Mouse (Mus musculus) CH12.LX (cell line): ENCODE measurements around the gene Hsf4. TPM values are rescaled to one million over a fixed set of nuclear protein-coding genes. Genes with fewer than 3 reads are reported as not detected.

Source experiments
- DNase-seq: peaks from one replicate; pipeline ENCODE4 v3.0.0-alpha.2; 2013; ENCODE audit errors: extremely low read depth
- H3K27ac ChIP-seq: 2 replicates; pipeline ENCODE4 v1.5.1; 2012; ENCODE audit warnings: low read depth, mild to moderate bottlenecking, control low read depth, moderate library complexity; ENCODE audit not compliant: insufficient read depth
- H3K27me3 ChIP-seq: replicated peaks from 2 replicates; pipeline ENCODE3; 2012; ENCODE audit warnings: inconsistent platforms
- H3K36me3 ChIP-seq, 2 experiments: replicated peaks in 1 of 2; 2 replicates each; pipeline versions ENCODE3 to v1.6.1; 2012; ENCODE audit warnings: inconsistent platforms in 1 of 2, low read length in 1 of 2, mild to moderate bottlenecking in 1 of 2, mixed read lengths in 1 of 2, moderate library complexity in 1 of 2; ENCODE audit not compliant: control insufficient read depth in 1 of 2, insufficient read depth in 1 of 2
- H3K4me1 ChIP-seq, 2 experiments: 2 replicates each; pipeline ENCODE4 v1.6.1; 2012; ENCODE audit warnings: inconsistent platforms in 1 of 2, moderate library complexity in 1 of 2; ENCODE audit not compliant: insufficient read depth in 2 of 2, control insufficient read depth in 1 of 2
- H3K4me2 ChIP-seq: 2 replicates; pipeline ENCODE4 v1.6.1; 2012; ENCODE audit warnings: low read depth, mild to moderate bottlenecking, control low read depth; ENCODE audit not compliant: poor library complexity, insufficient read depth, severe bottlenecking
- H3K4me3 ChIP-seq, 3 experiments: fragments of 150-350 bp in 1 of 3; sonication (generic) in 1 of 3; replicated peaks in 1 of 3; 2 replicates each; pipeline versions ENCODE3 to v1.5.1; 2011 to 2012; ENCODE audit warnings: low read depth in 2 of 3, low read length in 2 of 3, mild to moderate bottlenecking in 2 of 3, moderate library complexity in 2 of 3, control low read depth in 1 of 3, improper control_type of control experiment in 1 of 3, inconsistent platforms in 1 of 3, mixed read lengths in 1 of 3; ENCODE audit not compliant: poor library complexity in 1 of 3
- H3K79me2 ChIP-seq: replicated peaks from 2 replicates; pipeline ENCODE4 v1.6.1; 2012; ENCODE audit warnings: mild to moderate bottlenecking, moderate library complexity; ENCODE audit not compliant: control insufficient read depth, poor library complexity, insufficient read depth, severe bottlenecking; ENCODE audit errors: extremely low read depth
- H3K9ac ChIP-seq: 2 replicates; pipeline ENCODE4 v1.6.1; 2012; ENCODE audit warnings: low read depth, mild to moderate bottlenecking, control low read depth, moderate library complexity; ENCODE audit not compliant: insufficient read depth
- H3K9me3 ChIP-seq: replicated peaks from 2 replicates; pipeline ENCODE3; 2012; ENCODE audit warnings: low read length, inconsistent platforms, mixed read lengths
- BHLHE40 ChIP-seq: IDR thresholded peaks from 2 replicates; pipeline ENCODE4 v1.6.1; 2011; ENCODE audit warnings: mild to moderate bottlenecking, low read depth, low read length, improper control_type of control experiment
- CTCF ChIP-seq, 2 experiments: IDR thresholded peaks in 1 of 2; conservative IDR thresholded peaks in 1 of 2; 2 replicates each; pipeline ENCODE4 v1.5.1; 2011 to 2012; ENCODE audit warnings: low read depth in 2 of 2, low read length in 2 of 2, improper control_type of control experiment in 1 of 2, inconsistent platforms in 1 of 2, mild to moderate bottlenecking in 1 of 2, moderate library complexity in 1 of 2
- E2F4 ChIP-seq: IDR thresholded peaks from 2 replicates; pipeline ENCODE4 v1.6.1; 2011; ENCODE audit warnings: low read depth, low read length, improper control_type of control experiment; ENCODE audit not compliant: insufficient replicate concordance
- ELF1 ChIP-seq: IDR thresholded peaks from 2 replicates; pipeline ENCODE4 v1.6.1; 2014; ENCODE audit warnings: low read depth, mild to moderate bottlenecking, inconsistent platforms, low read length, improper control_type of control experiment
- HCFC1 ChIP-seq: IDR thresholded peaks from 2 replicates; pipeline ENCODE4 v1.6.1; 2012; ENCODE audit warnings: low read depth, mild to moderate bottlenecking, inconsistent platforms, low read length, improper control_type of control experiment
- IRF4 ChIP-seq: IDR thresholded peaks from 2 replicates; pipeline ENCODE4 v1.6.1; 2014; ENCODE audit warnings: low read depth, mild to moderate bottlenecking, inconsistent platforms, low read length, improper control_type of control experiment
- JUN ChIP-seq: IDR thresholded peaks from 2 replicates; pipeline ENCODE4 v1.6.1; 2011; ENCODE audit warnings: low read depth, mild to moderate bottlenecking, low read length, improper control_type of control experiment, moderate library complexity; ENCODE audit not compliant: insufficient read depth
- JUND ChIP-seq: conservative IDR thresholded peaks from 2 replicates; pipeline ENCODE4 v1.6.1; 2011; ENCODE audit warnings: low read depth, low read length, improper control_type of control experiment
- KAT2A ChIP-seq: IDR thresholded peaks from 2 replicates; pipeline ENCODE4 v1.6.1; 2012; ENCODE audit warnings: low read length, improper control_type of control experiment, inconsistent platforms; ENCODE audit not compliant: insufficient replicate concordance
- MAX ChIP-seq: IDR thresholded peaks from 2 replicates; pipeline ENCODE4 v1.6.1; 2011; ENCODE audit warnings: low read length, improper control_type of control experiment
- MAZ ChIP-seq: IDR thresholded peaks from 2 replicates; pipeline ENCODE4 v1.6.1; 2012; ENCODE audit warnings: low read depth, mild to moderate bottlenecking, inconsistent platforms, low read length, improper control_type of control experiment, moderate library complexity
- MEF2A ChIP-seq: IDR thresholded peaks from 2 replicates; pipeline ENCODE4 v1.6.1; 2014; ENCODE audit warnings: low read depth, mild to moderate bottlenecking, inconsistent platforms, low read length, improper control_type of control experiment, borderline replicate concordance
- NRF1 ChIP-seq: IDR thresholded peaks from 2 replicates; pipeline ENCODE4 v1.6.1; 2014; ENCODE audit warnings: low read depth, mild to moderate bottlenecking, inconsistent platforms, low read length, improper control_type of control experiment, moderate library complexity
- POLR2A ChIP-seq: IDR thresholded peaks from 2 replicates; pipeline ENCODE4 v1.6.1; 2011; ENCODE audit warnings: low read depth, mild to moderate bottlenecking, improper control_type of control experiment, low read length
- POLR2AphosphoS2 ChIP-seq: IDR thresholded peaks from 2 replicates; pipeline ENCODE4 v1.6.1; 2011; ENCODE audit warnings: low read depth, low read length, improper control_type of control experiment
- RAD21 ChIP-seq: IDR thresholded peaks from 2 replicates; pipeline ENCODE4 v1.6.1; 2011; ENCODE audit warnings: low read depth, mild to moderate bottlenecking, low read length, improper control_type of control experiment, moderate library complexity
- SIN3A ChIP-seq: IDR thresholded peaks from 2 replicates; pipeline ENCODE4 v1.6.1; 2012; ENCODE audit warnings: low read length, improper control_type of control experiment, inconsistent platforms
- SMC3 ChIP-seq: IDR thresholded peaks from 2 replicates; pipeline ENCODE4 v1.6.1; 2011; ENCODE audit warnings: low read depth, low read length, improper control_type of control experiment
- TBP ChIP-seq: conservative IDR thresholded peaks from 2 replicates; pipeline ENCODE4 v1.6.1; 2011; ENCODE audit warnings: low read depth, low read length, improper control_type of control experiment
- USF2 ChIP-seq: conservative IDR thresholded peaks from 2 replicates; pipeline ENCODE4 v1.6.1; 2011; ENCODE audit warnings: low read depth, low read length, improper control_type of control experiment
- ZKSCAN1 ChIP-seq: IDR thresholded peaks from 2 replicates; pipeline ENCODE4 v1.6.1; 2012; ENCODE audit warnings: low read depth, inconsistent platforms, low read length, improper control_type of control experiment, borderline replicate concordance
- ZMIZ1 ChIP-seq: IDR thresholded peaks from 2 replicates; pipeline ENCODE4 v1.6.1; 2012; ENCODE audit warnings: low read depth, mild to moderate bottlenecking, inconsistent platforms, low read length, improper control_type of control experiment
- ZNF384 ChIP-seq: IDR thresholded peaks from 2 replicates; pipeline ENCODE4 v1.6.1; 2012; ENCODE audit warnings: low read depth, low read length, improper control_type of control experiment, inconsistent platforms
- dilution Hi-C: fragments of 300-500 bp; cut with MboI; formaldehyde crosslinking; loops from 2 replicates; pipeline ENCODE4 v1.14.3; 2020; ENCODE audit warnings: low sequenced_read_pairs; ENCODE audit not compliant: extremely low pct_unique_long_range_greater_than_20kb, extremely low pct_ligation_motif_present
- in situ Hi-C: fragments of 300-500 bp; cut with MboI; formaldehyde crosslinking; loops from 3 replicates; pipeline ENCODE4 v1.14.3; 2019; ENCODE audit warnings: low sequenced_read_pairs, low pct_ligation_motif_present, low pct_unique_long_range_greater_than_20kb, mixed read lengths
- polyA plus RNA-seq: library from polyadenylated mRNA; unstranded; fragments of >175 nt; gene quantifications from 2 replicates; pipeline ENCODE4 v1.2.1, GENCODE M21; 2012; ENCODE audit warnings: low read depth; ENCODE audit not compliant: insufficient read length
- total RNA-seq, 2 experiments: library from RNA; depleted of rRNA; stranded (reverse); fragments of 300-350 nt in 1 of 2; fragments of >200 nt in 1 of 2; gene quantifications; 2 replicates each; pipeline ENCODE4 v1.2.3; 2012 to 2014

Hsf4 gene
- total and polyA plus RNA-seq, 3 experiments = 0.08 TPM; not detected in 2

DNA sequence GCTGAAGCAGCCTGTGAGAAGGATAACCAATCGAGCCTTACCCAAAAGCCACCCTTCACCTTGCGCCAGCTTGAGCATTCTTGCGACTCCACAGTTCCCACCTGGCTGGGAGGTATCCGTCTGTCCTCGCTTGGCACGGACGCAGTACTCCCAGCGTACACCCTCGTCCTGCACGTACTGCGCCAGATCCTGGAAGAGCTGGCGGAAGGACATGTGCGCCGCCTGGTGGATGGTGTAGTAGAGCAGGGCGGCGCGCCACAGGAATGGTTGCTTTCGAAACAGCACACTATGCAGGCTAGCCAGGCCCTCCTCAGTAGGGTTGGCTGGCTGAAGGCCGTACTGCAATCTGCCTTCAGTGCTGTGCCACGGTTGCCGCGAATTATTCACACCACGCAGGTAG lies 13.5 kb downstream of the Hsf4 start:
- Histone ChIP-seq H3K9me3 (no peaks in the 10 kb centered on the region), H3K4me2 (no peak overlapping the region), H3K4me1 (peaks cover 2 to 8% of the 10 kb centered on the region in 2 experiments; a peak in 3 of 4 replicates), H3K4me3 (no peak overlapping the region), H3K27ac (no peak overlapping the region), H3K9ac (no peak overlapping the region), H3K79me2 (no peaks in the 10 kb centered on the region), H3K36me3 (peaks cover 13 to 69% of the 10 kb centered on the region in 2 experiments), H3K27me3 (no peaks in the 10 kb centered on the region)
- dilution Hi-C loops = no loop called here
- in situ Hi-C loops = loop anchor here (10.0 kb wide), 1 partner anchor 158 kb away; no protein-coding TSS in a partner anchor
- TF ChIP-seq USF2 (no peak), NRF1 (no peak), JUN (no peak), JUND (no peak), SMC3 (peak; percentile 40), TBP (no peak), SIN3A (no peak), ZKSCAN1 (no peak), CTCF (conservative IDR thresholded peaks at IDR 0.05 in 1 of 2, IDR thresholded peaks at IDR 0.05 in 1 of 2; ENCODE audit: low read depth in 2 of 2, low read length in 2 of 2) (peak in 1 of 2 experiments; percentile 55; a peak in 2 of 4 replicates), MAZ (no peak), HCFC1 (no peak), KAT2A (no peak), ELF1 (no peak), MEF2A (no peak), ZNF384 (no peak), RAD21 (peak; percentile 42)
- DNase-seq = no peak

DNA sequence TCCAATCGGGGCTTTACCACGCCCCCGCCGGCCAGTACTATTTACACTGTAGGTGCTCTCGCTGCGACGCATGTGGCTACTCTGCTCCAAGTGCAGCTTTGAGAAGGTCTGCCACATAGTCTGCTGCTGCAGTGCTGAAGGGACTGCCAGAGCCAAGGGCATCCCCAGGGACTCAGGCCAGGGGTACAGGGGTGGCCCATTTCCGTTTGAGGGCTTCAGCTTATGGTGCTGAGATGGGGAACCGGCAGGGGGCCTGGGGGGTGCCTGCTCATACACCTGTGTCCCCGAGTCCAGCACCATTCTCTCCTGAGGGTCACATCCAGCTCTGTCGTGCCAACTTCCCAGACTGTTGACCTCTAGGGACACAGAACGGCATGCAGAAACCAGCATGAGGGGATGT lies 15.9 kb downstream of the Hsf4 start:
- Histone ChIP-seq H3K27me3 (no peaks in the 10 kb centered on the region), H3K36me3 (peaks cover 13 to 50% of the 10 kb centered on the region in 2 experiments), H3K27ac (no peak overlapping the region), H3K9ac (no peak overlapping the region), H3K4me1 (peaks cover 5 to 23% of the 10 kb centered on the region in 2 experiments), H3K79me2 (no peaks in the 10 kb centered on the region), H3K9me3 (no peaks in the 10 kb centered on the region), H3K4me3 (no peak overlapping the region), H3K4me2 (no peak overlapping the region)
- in situ Hi-C loops = loop anchor here (10.0 kb wide), 1 partner anchor 161 kb away; no protein-coding TSS in a partner anchor
- dilution Hi-C loops = no loop called here
- TF ChIP-seq MAX (no peak), SIN3A (no peak), E2F4 (no peak), IRF4 (no peak), POLR2AphosphoS2 (no peak), MEF2A (no peak), ZMIZ1 (no peak), ZNF384 (no peak), HCFC1 (no peak), BHLHE40 (no peak), POLR2A (no peak)
- no peak for DNase-seq
